Mouse (Mus musculus): Measurements from ENCODE around the gene Senp7. TPM values are rescaled to one million over a fixed set of nuclear protein-coding genes. Genes with fewer than 3 reads are reported as not detected.

Gene Senp7
- polyA plus RNA-seq, 1 experiment from 2014 or later = 41.4 TPM

DNA sequence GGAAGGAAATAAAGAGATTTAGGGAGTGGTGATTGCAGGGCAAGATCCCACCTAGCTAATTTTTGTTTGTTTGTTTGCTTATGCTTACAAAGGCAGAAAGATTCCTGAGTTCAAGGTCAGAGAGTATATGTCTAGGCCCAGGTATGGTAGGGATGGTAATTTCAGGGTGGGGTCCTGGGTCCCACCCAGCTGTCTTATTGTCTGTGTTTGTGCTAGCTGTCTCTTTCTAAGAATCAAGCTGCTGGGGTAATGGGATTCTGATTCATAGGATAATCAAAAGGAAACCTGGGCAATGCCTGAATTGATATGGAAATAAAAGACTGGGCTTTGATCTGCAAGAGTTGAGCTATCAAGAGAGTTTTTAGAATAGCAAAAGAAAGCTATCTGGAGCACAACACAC lies 179.5 kb downstream of the Senp7 start:
- Histone ChIP-seq H3K27me3 (replicated peaks; ENCODE audit: control insufficient read depth, insufficient read depth, low read length) (no peaks in the 10 kb centered on the region), H3K4me2 (ENCODE audit: low read length) (no peak overlapping the region), H3K4me1 (ENCODE audit: control insufficient read depth, insufficient read depth, low read depth, low read length) (no peaks in the 10 kb centered on the region), H3K36me3 (ENCODE audit: control insufficient read depth, insufficient read depth, low read length) (0 out of 2 replicates have a peak, but pooled peaks cover 2% of the 10 kb centered on the region), H3K9ac (ENCODE audit: low read depth, low read length) (no peak overlapping the region), H3K27ac (ENCODE audit: low read depth, low read length) (no peak overlapping the region), H3K4me3 (ENCODE audit: low read length) (no peak overlapping the region), H3K9me3 (ENCODE audit: control insufficient read depth, low read length) (no peaks in the 10 kb centered on the region)
- ATAC-seq = no peak

DNA sequence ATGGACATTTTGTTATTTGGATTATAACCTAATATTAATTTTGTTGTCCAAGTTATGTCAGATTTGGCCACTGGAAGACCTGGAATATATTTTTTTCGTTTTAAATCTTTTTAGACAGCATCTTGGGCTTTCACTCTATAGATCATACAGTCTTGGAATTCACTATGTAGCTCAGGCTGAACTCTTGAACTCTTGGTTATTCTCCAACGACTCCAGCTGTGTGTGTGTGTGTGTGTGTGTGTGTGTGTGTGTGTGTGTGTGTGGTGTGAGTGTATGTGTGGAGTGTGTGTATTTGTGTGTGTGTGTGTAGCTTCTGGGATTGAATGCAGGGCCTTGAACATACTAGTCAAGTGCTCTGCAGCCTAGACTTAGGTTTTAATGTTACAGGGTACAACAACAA lies 181.3 kb downstream of the Senp7 start:
- Histone ChIP-seq H3K9me3 (ENCODE audit: control insufficient read depth, low read length) (no peaks in the 10 kb centered on the region), H3K36me3 (ENCODE audit: control insufficient read depth, insufficient read depth, low read length) (0 out of 2 replicates have a peak, but pooled peaks cover 2% of the 10 kb centered on the region), H3K4me1 (ENCODE audit: control insufficient read depth, insufficient read depth, low read depth, low read length) (no peaks in the 10 kb centered on the region), H3K4me3 (ENCODE audit: low read length) (no peak overlapping the region), H3K27me3 (replicated peaks; ENCODE audit: control insufficient read depth, insufficient read depth, low read length) (no peaks in the 10 kb centered on the region), H3K9ac (ENCODE audit: low read depth, low read length) (no peak overlapping the region), H3K27ac (ENCODE audit: low read depth, low read length) (no peak overlapping the region), H3K4me2 (ENCODE audit: low read length) (no peak overlapping the region)
- no peak for ATAC-seq
- 53% methylated on average over 2 of the region's 2 CpGs for WGBS

DNA sequence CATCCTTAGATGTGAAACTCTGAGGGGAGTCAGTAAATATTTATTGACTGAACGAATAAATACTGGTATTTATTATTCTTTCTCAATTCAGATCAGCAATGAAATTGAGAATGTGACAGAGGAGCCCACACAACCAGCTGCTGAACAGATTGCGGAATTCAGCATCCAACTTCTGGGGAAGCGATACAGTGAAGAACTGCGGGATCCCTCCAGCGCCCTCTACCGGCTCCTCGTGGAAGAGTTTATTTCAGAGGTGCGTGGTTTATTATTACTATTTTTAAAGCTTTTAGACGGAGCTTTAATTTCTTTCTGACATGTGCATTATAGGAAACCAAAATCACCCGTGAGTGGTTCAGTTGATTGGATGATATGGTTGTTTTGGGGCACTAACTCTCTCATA lies 183.2 kb downstream of the Senp7 start:
- no peak for ATAC-seq
- Histone ChIP-seq H3K36me3 (ENCODE audit: control insufficient read depth, insufficient read depth, low read length) (0 out of 2 replicates have a peak, but pooled peaks cover 2% of the 10 kb centered on the region), H3K4me1 (ENCODE audit: control insufficient read depth, insufficient read depth, low read depth, low read length) (no peaks in the 10 kb centered on the region), H3K4me2 (ENCODE audit: low read length) (no peak overlapping the region), H3K9ac (ENCODE audit: low read depth, low read length) (no peak overlapping the region), H3K9me3 (ENCODE audit: control insufficient read depth, low read length) (no peaks in the 10 kb centered on the region), H3K4me3 (ENCODE audit: low read length) (no peak overlapping the region), H3K27ac (ENCODE audit: low read depth, low read length) (no peak overlapping the region), H3K27me3 (replicated peaks; ENCODE audit: control insufficient read depth, insufficient read depth, low read length) (no peaks in the 10 kb centered on the region)
- WGBS = 60% methylated on average over 10 of the region's 10 CpGs

DNA sequence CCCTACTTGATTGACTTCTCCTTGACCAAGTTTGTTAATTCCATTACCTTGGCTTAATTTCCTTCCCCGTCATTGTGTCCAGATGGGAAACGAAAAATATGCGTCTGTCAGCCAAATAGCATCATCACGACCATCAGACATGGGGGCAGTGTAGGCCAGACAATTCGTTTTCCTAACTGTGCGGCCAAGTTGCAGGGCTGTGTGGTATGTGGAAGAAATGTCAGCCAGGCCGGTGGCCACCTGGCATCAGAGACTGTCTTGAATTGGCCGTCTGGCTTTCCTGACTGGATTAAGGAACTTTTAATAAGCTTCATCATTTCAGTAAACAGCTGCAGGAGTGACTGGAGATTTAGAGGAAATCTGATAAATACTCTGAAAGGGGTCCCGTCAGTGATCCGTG lies 184.6 kb downstream of the Senp7 start:
- Histone ChIP-seq H3K4me3 (ENCODE audit: low read length) (no peak overlapping the region), H3K9ac (ENCODE audit: low read depth, low read length) (no peak overlapping the region), H3K4me1 (ENCODE audit: control insufficient read depth, insufficient read depth, low read depth, low read length) (no peaks in the 10 kb centered on the region), H3K4me2 (ENCODE audit: low read length) (no peak overlapping the region), H3K27ac (ENCODE audit: low read depth, low read length) (no peak overlapping the region), H3K27me3 (replicated peaks; ENCODE audit: control insufficient read depth, insufficient read depth, low read length) (no peaks in the 10 kb centered on the region), H3K36me3 (ENCODE audit: control insufficient read depth, insufficient read depth, low read length) (0 out of 2 replicates have a peak, but pooled peaks cover 2% of the 10 kb centered on the region), H3K9me3 (ENCODE audit: control insufficient read depth, low read length) (no peaks in the 10 kb centered on the region)
- 0 out of 2 replicates have a peak, but pooled peaks have one; percentile 65 for ATAC-seq
- 86% methylated on average over 10 of the region's 10 CpGs for WGBS

Small RNA genes within 50 kb of the gene (microRNA-seq; reads per million reads assigned to microRNA genes)
- not detected for gene Gm24047

Other genes with a start within 250 kb of the Senp7 start
- gene Nfkbiz, start 209.4 kb upstream of the Senp7 start, polyA plus RNA-seq (2015; fragmentation: Nextera tagmentation; extraction: Ambion mirVana) = 1.6 and 1.8 TPM in 2 replicates
- 1.5 and 1.6 TPM in 2 replicates for gene Nxpe3, start 153.1 kb upstream of the Senp7 start, polyA plus RNA-seq (2015; fragmentation: Nextera tagmentation; extraction: Ambion mirVana)
- 9.5 and 11.6 TPM in 2 replicates for gene Cep97, start 113.5 kb upstream of the Senp7 start, polyA plus RNA-seq (2015; fragmentation: Nextera tagmentation; extraction: Ambion mirVana)
- 404 and 411 TPM in 2 replicates for gene Rpl24, start 82.1 kb upstream of the Senp7 start, polyA plus RNA-seq (2015; fragmentation: Nextera tagmentation; extraction: Ambion mirVana)
- gene Zbtb11, start 74.5 kb upstream of the Senp7 start, polyA plus RNA-seq (2015; fragmentation: Nextera tagmentation; extraction: Ambion mirVana) = 21.0 and 23.0 TPM in 2 replicates
- 190 and 191 TPM in 2 replicates for gene Pcnp, start 18.6 kb upstream of the Senp7 start, polyA plus RNA-seq (2015; fragmentation: Nextera tagmentation; extraction: Ambion mirVana)
- 17.1 and 17.5 TPM in 2 replicates for gene Trmt10c, start 10.5 kb upstream of the Senp7 start, polyA plus RNA-seq (2015; fragmentation: Nextera tagmentation; extraction: Ambion mirVana)
- gene Impg2, start 156.0 kb downstream of the Senp7 start, polyA plus RNA-seq (2015; fragmentation: Nextera tagmentation; extraction: Ambion mirVana) = 0.11 and 0.14 TPM in 2 replicates